Mouse (Mus musculus) lung, adult 2 months (tissue): ENCODE data around the gene Crat.

Experiments used
- CTCF ChIP-seq: fragments of 200-500 bp; IDR thresholded peaks from 2 replicates; pipeline ENCODE4 v1.5.1; 2011; ENCODE audit warnings: mild to moderate bottlenecking, low read length, control low read depth; ENCODE audit not compliant: insufficient read depth
- POLR2A ChIP-seq: fragments of 200-500 bp; IDR thresholded peaks from 2 replicates; pipeline ENCODE4 v1.6.1; 2011; ENCODE audit warnings: low read depth, mild to moderate bottlenecking, control low read depth, low read length, borderline replicate concordance; ENCODE audit errors: extremely low read depth

- TF ChIP-seq CTCF (no peak), POLR2A (no peak)
Observed at GRCm38 (mm10) chr2:30408452-30409100, 7.0 kb downstream of the Crat start.
